In the genomic region with DNA sequence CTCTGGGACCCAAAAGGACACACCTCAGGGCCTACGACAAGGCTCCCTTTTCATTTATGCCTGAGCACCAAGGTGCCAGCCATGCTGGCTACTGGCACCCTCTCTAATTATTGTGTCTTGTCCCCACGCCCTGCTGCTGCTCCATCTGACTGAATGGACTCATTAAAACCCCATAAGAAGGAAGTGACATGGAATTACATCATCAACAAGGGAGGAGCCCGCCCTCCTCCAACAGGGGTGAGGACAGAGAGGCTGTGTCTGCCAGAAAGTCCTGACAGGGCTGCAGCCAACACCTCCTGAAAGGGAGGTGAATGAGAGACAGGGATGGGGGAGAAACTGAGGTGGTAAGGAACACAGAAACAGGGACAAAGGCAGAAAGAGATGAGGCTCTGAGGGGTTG, we compare ENCODE assay signal across 15 mouse cellular contexts. TPM values are rescaled to one million over a fixed set of nuclear protein-coding genes. Genes with fewer than 3 reads are reported as not detected.
DNase-seq lines count a peak whose midpoint lies in the region; ATAC-seq and TF ChIP-seq lines count a peak whose summit lies in the region.
"Had no signal": no experiment of that assay in that cellular context is flagged by ENCODE, and none has a peak within 500 bp of the region (broad histone marks: within the 10 kb centered on the region; RNA-seq: fewer than 3 reads in every experiment).

No protein-coding gene starts in this region.

- TF ChIP-seq EP300 in stomach, postnatal 0 days (optimal IDR thresholded peaks at IDR 0.05): no peak

- H3K4me1 ChIP-seq in stomach, postnatal 0 days (replicated peaks; ENCODE audit: control insufficient read depth, insufficient read depth): no peaks in the 10 kb centered on the region
- H3K4me1 ChIP-seq in midbrain, postnatal 0 days (ENCODE audit: insufficient read depth, low read length): no peaks in the 10 kb centered on the region

- H3K4me3 ChIP-seq in gastrocnemius, adult 2 months: no peak overlapping the region
- H3K4me3 ChIP-seq in stomach, postnatal 0 days (ENCODE audit: low read depth, low read length): no peak overlapping the region
- no peak overlapping the region for H3K4me3 ChIP-seq in midbrain, postnatal 0 days (ENCODE audit: low read depth, low read length)
- H3K4me3 ChIP-seq: embryonic facial prominence, embryonic 10.5 days; forebrain, embryonic 13.5 days; left cerebral cortex, adult 2 months; midbrain, embryonic 10.5 days had no signal

- H3K36me3 ChIP-seq in stomach, postnatal 0 days (ENCODE audit: control insufficient read depth, insufficient read depth, low read length): no peaks in the 10 kb centered on the region
- H3K36me3 ChIP-seq in midbrain, postnatal 0 days (ENCODE audit: insufficient read depth, low read length): no peaks in the 10 kb centered on the region
- H3K36me3 ChIP-seq: embryonic facial prominence, embryonic 10.5 days; midbrain, embryonic 10.5 days had no signal

- no peak for TF ChIP-seq CTCF in gastrocnemius, adult 2 months (IDR thresholded peaks at IDR 0.05)
- TF ChIP-seq CTCF in stomach, postnatal 0 days (IDR thresholded peaks at IDR 0.05; ENCODE audit: low read depth): no peak
- no peak for TF ChIP-seq CTCF in midbrain, postnatal 0 days (IDR thresholded peaks at IDR 0.05)

- DNase-seq in gastrocnemius, adult 2 months: no peak
- DNase-seq in gastrocnemius, postnatal 4 days (ENCODE audit: low spot score in 2 of 2): no peak
- peak; percentile 21 to 22 for DNase-seq in spleen, postnatal 10 days (ENCODE audit: low spot score in 2 of 2)
- DNase-seq in spleen, adult 18-20 months: no peak
- DNase-seq in stomach, postnatal 0 days (ENCODE audit: low spot score): peak; percentile 37
- no peak for DNase-seq in midbrain, postnatal 0 days (ENCODE audit: low spot score)
- DNase-seq in c-Kit-positive CD71-positive TER-119-positive erythroid progenitor cells, embryonic 14.5 days (ENCODE audit: low spot score): no peak
- DNase-seq: heart, postnatal 14 days; kidney, postnatal 14 days; right cerebral cortex, postnatal 14 days had no signal

- intact Hi-C loops in gastrocnemius, adult 2 months (cut with DNase I): no loop called here

- 58% methylated on average over 3 of the region's 3 CpGs for WGBS in stomach, postnatal 0 days
- 60% methylated on average over 3 of the region's 3 CpGs for WGBS in midbrain, postnatal 0 days

- H3K9me3 ChIP-seq in stomach, postnatal 0 days (ENCODE audit: control insufficient read depth, low read length): no peaks in the 10 kb centered on the region
- H3K9me3 ChIP-seq in midbrain, postnatal 0 days (ENCODE audit: low read length): no peaks in the 10 kb centered on the region
- H3K9me3 ChIP-seq: embryonic facial prominence, embryonic 10.5 days; forebrain, embryonic 13.5 days; midbrain, embryonic 10.5 days had no signal

- no peak overlapping the region for H3K4me2 ChIP-seq in stomach, postnatal 0 days (replicated peaks; ENCODE audit: low read depth)
- no peak overlapping the region for H3K4me2 ChIP-seq in midbrain, postnatal 0 days (ENCODE audit: low read depth, low read length, poor library complexity, severe bottlenecking)
- H3K4me2 ChIP-seq: forebrain, embryonic 13.5 days had no signal

- no peak overlapping the region for H3K9ac ChIP-seq in stomach, postnatal 0 days (ENCODE audit: low read length)
- H3K9ac ChIP-seq in midbrain, postnatal 0 days (replicated peaks; ENCODE audit: low read length, poor library complexity, severe bottlenecking): no peak overlapping the region
- H3K9ac ChIP-seq: forebrain, embryonic 13.5 days had no signal

- no peaks in the 10 kb centered on the region for H3K27me3 ChIP-seq in stomach, postnatal 0 days (ENCODE audit: control insufficient read depth, insufficient read depth, low read length)
- no peaks in the 10 kb centered on the region for H3K27me3 ChIP-seq in midbrain, postnatal 0 days (ENCODE audit: insufficient read depth, low read length)

- peak overlapping the region; percentile 38; the same call in 1 of the 2 replicates for H3K27ac ChIP-seq in gastrocnemius, adult 2 months
- H3K27ac ChIP-seq in stomach, postnatal 0 days (replicated peaks): peak overlapping the region; percentile 30; the same call in 1 of the 2 replicates
- no peak overlapping the region for H3K27ac ChIP-seq in midbrain, postnatal 0 days (ENCODE audit: low read depth, low read length)
- H3K27ac ChIP-seq: embryonic facial prominence, embryonic 10.5 days; forebrain, embryonic 13.5 days; left cerebral cortex, adult 2 months; midbrain, embryonic 10.5 days had no signal

- 0 out of 2 replicates have a peak, but pooled peaks have one; percentile 36 for ATAC-seq in common myeloid progenitor, adult 5-6 weeks (replicated peaks; ENCODE audit: low read depth, poor library complexity, severe bottlenecking)
- ATAC-seq in stomach, postnatal 0 days (ENCODE audit: low FRiP score, low TSS enrichment): peak; percentile 42; the same call in 1 of the 2 replicates
- ATAC-seq in midbrain, postnatal 0 days (ENCODE audit: low FRiP score): no peak
- ATAC-seq: forebrain, embryonic 13.5 days had no signal

RNA-seq across cellular contexts. Expression of gene Bloc1s4, which starts 17.8 kb away (rescaled TPM):
- 10 to 100 TPM in 1 of 2 experiments, 1 to 10 TPM in 1; 9.1 to 11.0 TPM for total RNA-seq in gastrocnemius, adult 2 months (2021)
- 10 to 100 TPM; 10.9 to 11.9 TPM for total RNA-seq in gastrocnemius, postnatal 4 days (2021)
- 18.3 and 20.3 TPM in 2 replicates for total RNA-seq in common myeloid progenitor, adult 5-6 weeks (2017)
- polyA plus RNA-seq in stomach, postnatal 0 days (2015; fragmentation: Nextera tagmentation; extraction: Ambion mirVana): 21.4 and 22.2 TPM in 2 replicates
- total RNA-seq in midbrain, postnatal 0 days (2014; rRNA removed): 21.5 and 39.8 TPM in 2 replicates
- 30.1 and 30.2 TPM in 2 replicates for polyA plus RNA-seq in midbrain, postnatal 0 days (2015; fragmentation: Nextera tagmentation; extraction: Ambion mirVana)

RNA-seq across cellular contexts. Expression of gene D5Ertd579e, which starts 34.9 kb away (rescaled TPM):
- 10 to 100 TPM; 86.4 to 98.1 TPM for total RNA-seq in gastrocnemius, adult 2 months (2021)
- total RNA-seq in gastrocnemius, postnatal 4 days (2021): 10 to 100 TPM; 61.3 to 72.9 TPM
- total RNA-seq in common myeloid progenitor, adult 5-6 weeks (2017): 28.0 and 44.8 TPM in 2 replicates
- 21.5 and 22.7 TPM in 2 replicates for polyA plus RNA-seq in stomach, postnatal 0 days (2015; fragmentation: Nextera tagmentation; extraction: Ambion mirVana)
- total RNA-seq in midbrain, postnatal 0 days (2014; rRNA removed): 71.1 and 93.4 TPM in 2 replicates
- 29.2 and 34.2 TPM in 2 replicates for polyA plus RNA-seq in midbrain, postnatal 0 days (2015; fragmentation: Nextera tagmentation; extraction: Ambion mirVana)

Comparison
In these comparisons a context has a peak if more than half of its experiments do, and no peak if none do; other contexts are left out.
1. DNase-seq: peak in spleen, postnatal 10 days (2 of 2) and stomach, postnatal 0 days (single experiment); none in gastrocnemius, adult 2 months (single experiment), gastrocnemius, postnatal 4 days (0 of 2), spleen, adult 18-20 months (0 of 2), midbrain, postnatal 0 days (single experiment) and c-Kit-positive CD71-positive TER-119-positive erythroid progenitor cells, embryonic 14.5 days (single experiment).